In the genomic region with DNA sequence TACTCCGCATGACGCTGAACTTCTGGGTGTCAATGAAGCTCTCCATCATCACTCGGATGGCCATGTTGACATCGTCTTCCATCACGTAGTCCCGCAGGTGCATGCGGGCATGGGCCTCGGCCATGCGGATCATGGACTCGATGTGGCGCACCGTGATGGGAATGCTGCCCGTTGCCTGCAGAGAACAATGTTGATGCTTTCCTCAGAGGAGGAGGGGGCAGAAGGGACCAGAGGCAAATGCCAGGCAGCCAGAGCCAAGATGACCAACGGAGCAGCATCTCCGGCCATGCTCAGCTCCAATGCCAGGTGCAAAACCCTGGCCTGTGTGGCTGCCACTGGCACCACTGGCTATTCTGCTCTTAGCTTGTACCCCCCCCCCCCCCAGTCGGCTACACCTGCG, we compare ENCODE assay signal across 21 mouse cellular contexts.
"Had no signal": no experiment of that assay in that cellular context is flagged by ENCODE, and none has a peak within 500 bp of the region (broad histone marks: within the 10 kb centered on the region; RNA-seq: fewer than 3 reads in every experiment).

No protein-coding gene starts in this region.

- H3K4me1 ChIP-seq: kidney, embryonic 15.5 days; limb, embryonic 10.5 days; limb, embryonic 13.5 days; lung, embryonic 15.5 days; midbrain, embryonic 15.5 days; stomach, embryonic 15.5 days had no signal

- H3K4me2 ChIP-seq: kidney, embryonic 15.5 days; limb, embryonic 13.5 days; liver, embryonic 12.5 days; liver, embryonic 15.5 days; lung, embryonic 15.5 days; midbrain, embryonic 12.5 days; midbrain, embryonic 15.5 days; neural tube, embryonic 12.5 days; stomach, embryonic 15.5 days had no signal

- DNase-seq: kidney, adult 8-10 months; kidney, postnatal 10 days; kidney, postnatal 36 days; liver; lung, adult 18-20 months; lung, postnatal 10 days; lung, postnatal 36 days; retina, postnatal 1 day; right cerebral cortex, postnatal 25 days; spleen, adult 18-20 months; thymus, postnatal 25 days had no signal

- H3K27me3 ChIP-seq: kidney, embryonic 15.5 days; limb, embryonic 13.5 days; liver, embryonic 12.5 days; liver, embryonic 15.5 days; lung, embryonic 15.5 days; midbrain, embryonic 15.5 days; neural tube, embryonic 12.5 days; stomach, embryonic 15.5 days had no signal

- H3K9me3 ChIP-seq: kidney, embryonic 15.5 days; limb, embryonic 10.5 days; limb, embryonic 13.5 days; liver, embryonic 12.5 days; liver, embryonic 15.5 days; lung, embryonic 15.5 days; midbrain, embryonic 12.5 days; midbrain, embryonic 15.5 days; neural tube, embryonic 12.5 days; stomach, embryonic 15.5 days had no signal

- H3K4me3 ChIP-seq: kidney, embryonic 15.5 days; limb, embryonic 10.5 days; limb, embryonic 13.5 days; liver, embryonic 12.5 days; liver, embryonic 15.5 days; lung, embryonic 15.5 days; midbrain, embryonic 12.5 days; midbrain, embryonic 15.5 days; neural tube, embryonic 12.5 days; stomach, embryonic 15.5 days had no signal

- ATAC-seq: liver, embryonic 12.5 days; midbrain, embryonic 15.5 days had no signal

- H3K27ac ChIP-seq: kidney, embryonic 15.5 days; limb, embryonic 10.5 days; limb, embryonic 13.5 days; liver, embryonic 15.5 days; lung, embryonic 15.5 days; midbrain, embryonic 12.5 days; midbrain, embryonic 15.5 days; neural tube, embryonic 12.5 days; stomach, embryonic 15.5 days had no signal

- H3K9ac ChIP-seq: kidney, embryonic 15.5 days; limb, embryonic 13.5 days; liver, embryonic 12.5 days; liver, embryonic 15.5 days; lung, embryonic 15.5 days; midbrain, embryonic 12.5 days; midbrain, embryonic 15.5 days; neural tube, embryonic 12.5 days; stomach, embryonic 15.5 days had no signal

- H3K36me3 ChIP-seq: midbrain, embryonic 15.5 days had no signal
